Mouse (Mus musculus) heart, embryonic 11.5 days (tissue): ENCODE measurements around the gene Zdhhc19. TPM values are rescaled to one million over a fixed set of nuclear protein-coding genes. Genes with fewer than 3 reads are reported as not detected.

Experiments used
- ATAC-seq: fragments of 200-750 bp; cut with Nextera tagmentation; replicated peaks from 2 replicates; pipeline ENCODE4 v1.8.0; 2017; ENCODE audit warnings: moderate library complexity; ENCODE audit not compliant: insufficient number of reproducible peaks, low FRiP score, low TSS enrichment
- H3K27ac ChIP-seq: fragments of 300-500 bp; sonication (generic); 2 replicates; pipeline ENCODE4 v1.5.1; 2014; ENCODE audit warnings: mild to moderate bottlenecking, low read depth, low read length
- H3K27me3 ChIP-seq: fragments of 300-500 bp; sonication (generic); 2 replicates; pipeline ENCODE4 v1.6.1; 2014; ENCODE audit warnings: mild to moderate bottlenecking, low read length, mixed read lengths; ENCODE audit not compliant: control insufficient read depth, insufficient read depth
- H3K36me3 ChIP-seq: fragments of 300-500 bp; sonication (generic); 2 replicates; pipeline ENCODE4 v1.6.1; 2014; ENCODE audit warnings: mild to moderate bottlenecking, low read length, moderate library complexity, mixed read lengths; ENCODE audit not compliant: control insufficient read depth, insufficient read depth
- H3K4me1 ChIP-seq: fragments of 300-500 bp; sonication (generic); 2 replicates; pipeline ENCODE4 v1.6.1; 2014; ENCODE audit warnings: low read length; ENCODE audit not compliant: control insufficient read depth, insufficient read depth
- H3K4me2 ChIP-seq: fragments of 300-500 bp; sonication (generic); 2 replicates; pipeline ENCODE4 v1.6.1; 2014; ENCODE audit warnings: mild to moderate bottlenecking, moderate library complexity
- H3K4me3 ChIP-seq: fragments of 300-500 bp; sonication (generic); 2 replicates; pipeline ENCODE4 v1.5.1; 2014; ENCODE audit warnings: low read depth, low read length
- H3K9ac ChIP-seq: fragments of 300-500 bp; sonication (generic); 2 replicates; pipeline ENCODE4 v1.6.1; 2014; ENCODE audit warnings: mild to moderate bottlenecking, low read depth, low read length, moderate library complexity
- H3K9me3 ChIP-seq: fragments of 300-500 bp; sonication (generic); replicated peaks from 2 replicates; pipeline ENCODE4 v1.6.1; 2016; ENCODE audit warnings: low read length; ENCODE audit not compliant: control insufficient read depth
- WGBS: fragments of 180-500 bp; shearing (Covaris S2); extraction: QIAGEN DNeasy Blood & Tissue Kit; methylation state at CpG from one replicate; pipeline ENCODE4 v1.1.7; 2014; ENCODE audit not compliant: insufficient replicate concordance; 5-methylcytosine and 5-hydroxymethylcytosine counted together
- polyA plus RNA-seq: library from polyadenylated mRNA; unstranded; fragments of >200 nt; fragmentation: Nextera tagmentation; extraction: Ambion mirVana; gene quantifications from 2 replicates; pipeline ENCODE4 v1.2.1, GENCODE M21; 2014

The Zdhhc19 gene
- polyA plus RNA-seq, 1 experiment from 2014 or later = 0.27 TPM

DNA sequence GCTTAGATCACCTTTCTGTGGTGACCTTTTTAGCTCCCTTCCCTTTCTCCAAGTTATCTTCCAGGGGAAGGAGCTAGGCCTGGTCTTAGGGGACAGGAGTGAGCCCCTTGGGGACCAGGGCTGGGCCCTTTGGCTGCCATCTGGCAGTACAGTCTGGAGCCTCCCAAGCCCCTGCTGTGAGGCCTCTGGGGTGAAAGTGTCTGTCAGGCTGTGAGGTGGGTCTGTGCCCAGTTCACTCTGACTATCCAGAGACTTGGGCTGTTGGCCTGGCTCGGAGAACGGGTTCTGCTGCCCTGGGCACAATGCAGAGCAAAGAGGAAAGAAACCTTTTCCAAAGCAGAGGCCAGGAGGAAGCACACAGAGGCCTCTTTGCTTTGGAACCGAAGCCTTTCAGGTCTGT lies 16.9 kb downstream of the Zdhhc19 start:
- no peaks in the 10 kb centered on the region for H3K9me3 ChIP-seq
- no peak overlapping the region; the same call in 1 of the 2 replicates for H3K27ac ChIP-seq
- WGBS = 80% methylated on average over 3 of the region's 3 CpGs
- no peak for ATAC-seq
- H3K27me3 ChIP-seq = no peaks in the 10 kb centered on the region
- no peak overlapping the region for H3K4me2 ChIP-seq
- H3K36me3 ChIP-seq = no peaks in the 10 kb centered on the region
- no peak overlapping the region for H3K9ac ChIP-seq
- H3K4me3 ChIP-seq = no peak overlapping the region
- H3K4me1 ChIP-seq = peaks cover 30% of the 10 kb centered on the region

DNA sequence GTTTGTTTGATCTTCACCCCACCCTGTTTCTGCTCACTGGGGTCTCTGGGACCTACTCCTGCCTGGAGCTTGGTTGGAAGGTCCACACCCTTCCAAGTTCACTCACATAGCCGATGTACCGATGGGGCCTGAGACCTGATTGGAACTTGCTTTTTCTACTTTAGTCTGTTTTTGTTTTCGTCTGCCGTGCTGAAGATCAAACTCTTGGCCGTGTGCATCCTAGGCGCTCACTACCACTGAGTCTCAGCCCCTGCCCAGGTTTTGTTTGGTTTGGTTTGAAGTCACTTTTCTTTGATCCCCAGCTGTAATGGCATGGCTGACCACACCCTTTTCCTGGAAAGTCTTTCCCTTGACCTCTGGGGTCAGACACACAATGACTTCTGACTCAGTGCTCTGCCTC lies 17.3 kb downstream of the Zdhhc19 start:
- Histone ChIP-seq H3K4me2 (no peak overlapping the region), H3K4me1 (peaks cover 28% of the 10 kb centered on the region), H3K36me3 (no peaks in the 10 kb centered on the region), H3K27me3 (no peaks in the 10 kb centered on the region), H3K9me3 (no peaks in the 10 kb centered on the region), H3K4me3 (no peak overlapping the region), H3K27ac (no peak overlapping the region), H3K9ac (no peak overlapping the region)
- WGBS = 94% methylated on average over 6 of the region's 6 CpGs
- no peak for ATAC-seq

DNA sequence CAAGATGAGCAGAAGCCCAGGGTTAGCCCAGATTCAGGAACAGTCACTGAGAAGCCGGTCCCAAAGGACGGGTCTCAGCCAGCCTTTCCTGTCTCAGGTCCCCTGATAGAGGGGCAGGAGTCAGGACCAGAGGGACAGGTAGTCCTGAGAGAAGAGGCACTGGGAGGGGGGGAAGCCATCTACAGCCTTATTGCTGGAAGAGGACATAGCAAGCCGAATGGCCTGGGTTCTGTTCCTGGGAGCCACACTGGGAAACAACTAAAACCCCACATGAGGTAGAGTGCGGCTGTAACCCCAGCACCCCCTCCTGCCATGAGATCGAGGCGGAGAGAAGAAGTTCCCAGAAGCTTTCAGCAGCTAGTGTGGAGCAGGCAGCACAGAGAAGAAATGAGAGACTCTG lies 17.9 kb downstream of the Zdhhc19 start:
- H3K27me3 ChIP-seq = no peaks in the 10 kb centered on the region
- no peak overlapping the region for H3K4me2 ChIP-seq
- H3K9ac ChIP-seq = no peak overlapping the region
- peaks cover 23% of the 10 kb centered on the region for H3K4me1 ChIP-seq
- no peak for ATAC-seq
- no peak overlapping the region for H3K27ac ChIP-seq
- H3K4me3 ChIP-seq = no peak overlapping the region
- no peaks in the 10 kb centered on the region for H3K36me3 ChIP-seq
- no peaks in the 10 kb centered on the region for H3K9me3 ChIP-seq
- 91% methylated on average over 6 of the region's 6 CpGs for WGBS

DNA sequence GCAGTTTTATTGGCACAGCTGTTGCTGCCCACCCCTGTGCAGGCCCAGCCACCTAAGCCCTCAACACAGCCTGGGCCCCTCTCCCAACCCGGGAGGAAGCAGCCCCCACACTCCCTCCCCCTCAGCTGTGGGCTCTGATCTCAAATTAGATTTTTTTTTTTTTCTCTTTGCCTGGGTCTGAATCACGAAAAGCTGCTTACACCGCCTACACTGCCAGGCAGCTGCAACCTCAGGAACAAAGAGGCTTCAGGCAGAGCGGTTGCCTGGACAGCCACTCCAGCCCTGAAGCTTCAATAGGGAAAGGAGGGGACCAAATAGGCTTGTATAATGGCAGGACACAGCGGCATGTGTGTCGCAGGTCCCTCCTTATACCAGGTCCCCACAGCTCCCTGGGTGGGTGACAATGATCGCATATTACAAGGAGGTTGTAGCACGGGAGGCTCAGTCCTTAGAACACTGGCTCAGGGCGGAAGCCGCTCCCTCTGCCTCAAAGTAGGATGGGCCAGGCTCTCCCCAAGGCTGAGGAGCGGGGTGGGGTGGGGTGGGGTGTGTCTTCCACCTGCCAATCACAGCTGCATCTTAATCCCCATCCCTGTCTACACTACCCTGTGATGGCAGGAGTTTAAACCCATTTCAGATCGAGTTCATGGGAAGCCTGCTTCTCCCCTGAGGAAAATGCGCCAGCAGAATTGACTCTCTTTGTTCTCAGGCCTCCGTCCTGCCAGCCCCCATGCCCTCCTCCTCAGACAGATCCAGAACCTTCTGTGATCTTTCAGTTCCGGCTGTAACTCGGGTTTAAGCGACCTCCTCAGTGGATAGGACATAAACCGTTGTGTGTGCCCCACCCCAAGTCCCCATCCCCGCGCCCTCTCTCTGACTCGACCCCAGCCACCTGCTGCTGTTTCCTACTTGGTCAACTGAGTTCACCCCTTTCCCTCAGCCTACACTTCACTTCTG lies 20.2 kb downstream of the Zdhhc19 start:
- H3K4me2 ChIP-seq = peak overlapping the region; percentile 15; the same call in 1 of the 2 replicates
- H3K27ac ChIP-seq = peak overlapping the region; percentile 10; the same call in 1 of the 2 replicates
- WGBS = 28% methylated on average over 21 of the region's 21 CpGs
- no peaks in the 10 kb centered on the region for H3K27me3 ChIP-seq
- peaks cover 5% of the 10 kb centered on the region for H3K4me1 ChIP-seq
- no peaks in the 10 kb centered on the region for H3K9me3 ChIP-seq
- H3K36me3 ChIP-seq = no peaks in the 10 kb centered on the region
- H3K9ac ChIP-seq = peak overlapping the region; percentile 25
- ATAC-seq = peak; percentile 88
- H3K4me3 ChIP-seq = no peak overlapping the region

DNA sequence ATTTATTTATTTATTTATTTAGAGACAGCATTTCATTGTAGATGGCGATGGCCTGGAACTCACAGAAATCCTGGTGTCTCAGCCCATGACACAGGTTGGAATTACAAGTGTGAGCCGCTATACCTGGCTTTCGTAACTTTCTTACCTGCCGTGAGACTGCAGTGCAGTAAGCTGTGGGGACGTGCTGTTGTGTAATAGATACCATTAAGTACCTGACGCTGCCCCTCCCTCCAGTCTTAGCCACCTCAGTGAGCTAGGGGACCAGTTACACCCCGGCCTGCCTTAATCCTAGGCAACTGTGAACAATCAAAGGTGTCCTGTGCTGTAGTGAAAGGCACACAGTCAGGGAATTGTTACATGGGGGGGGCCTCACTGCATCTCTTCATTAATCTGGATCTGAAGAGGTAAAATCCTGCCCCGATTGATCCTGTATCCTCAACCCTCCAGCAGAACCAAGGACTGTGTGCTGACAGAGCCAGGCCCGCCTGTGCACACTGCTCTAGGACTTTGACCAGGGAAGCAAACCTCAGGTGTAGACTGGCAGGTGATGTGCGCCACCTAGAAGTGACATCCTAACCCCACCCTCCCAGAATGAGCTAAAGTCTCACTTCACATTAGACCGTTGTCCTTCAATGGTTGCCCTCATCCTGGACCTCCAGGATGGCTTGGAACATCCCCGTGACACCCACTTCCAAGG lies 21.9 kb downstream of the Zdhhc19 start:
- no peak for ATAC-seq
- Histone ChIP-seq H3K36me3 (no peaks in the 10 kb centered on the region), H3K4me3 (no peak overlapping the region), H3K4me2 (no peak overlapping the region), H3K27me3 (no peaks in the 10 kb centered on the region), H3K4me1 (peaks cover 13% of the 10 kb centered on the region), H3K27ac (no peak overlapping the region), H3K9ac (no peak overlapping the region), H3K9me3 (no peaks in the 10 kb centered on the region)
- WGBS = 77% methylated on average over 12 of the region's 12 CpGs

DNA sequence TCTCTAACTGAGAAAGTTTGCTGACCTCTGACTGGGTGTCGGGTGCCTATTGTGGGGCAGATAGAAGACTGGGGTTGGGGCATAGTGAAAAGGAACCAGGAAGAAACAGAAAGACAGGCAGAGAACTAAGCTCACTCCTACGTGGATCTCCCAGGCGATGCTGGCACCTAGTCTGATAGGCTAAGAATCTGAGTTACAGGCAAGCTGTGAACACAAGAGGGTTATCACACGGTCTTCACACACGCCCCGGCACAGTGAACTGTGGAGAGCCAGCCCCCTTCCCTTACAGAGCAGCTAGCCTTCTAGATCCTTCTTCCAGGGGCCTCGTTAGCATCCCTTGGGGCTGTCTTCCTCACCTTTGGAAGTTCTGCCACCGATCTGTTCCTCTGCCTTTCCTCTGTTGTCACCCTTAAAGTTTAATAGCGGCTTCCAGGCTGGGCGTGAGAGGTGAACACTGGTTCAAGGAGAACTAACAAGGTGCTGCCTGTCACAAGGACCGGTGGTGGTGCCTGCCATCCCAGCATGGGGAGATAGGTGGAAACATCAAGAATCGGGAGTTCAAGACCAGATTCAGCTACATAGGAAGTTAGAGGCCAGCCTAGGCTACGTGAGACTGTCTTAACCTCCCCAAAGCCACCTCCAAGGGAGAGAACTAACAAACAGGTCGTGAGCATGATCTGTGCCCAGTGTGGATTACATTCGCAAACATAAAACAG lies 23.7 kb downstream of the Zdhhc19 start:
- Histone ChIP-seq H3K36me3 (no peaks in the 10 kb centered on the region), H3K4me2 (no peak overlapping the region), H3K9ac (no peak overlapping the region), H3K4me1 (peaks cover 17% of the 10 kb centered on the region), H3K4me3 (no peak overlapping the region), H3K9me3 (no peaks in the 10 kb centered on the region), H3K27ac (no peak overlapping the region), H3K27me3 (no peaks in the 10 kb centered on the region)
- ATAC-seq = no peak
- WGBS = 71% methylated on average over 15 of the region's 15 CpGs

DNA sequence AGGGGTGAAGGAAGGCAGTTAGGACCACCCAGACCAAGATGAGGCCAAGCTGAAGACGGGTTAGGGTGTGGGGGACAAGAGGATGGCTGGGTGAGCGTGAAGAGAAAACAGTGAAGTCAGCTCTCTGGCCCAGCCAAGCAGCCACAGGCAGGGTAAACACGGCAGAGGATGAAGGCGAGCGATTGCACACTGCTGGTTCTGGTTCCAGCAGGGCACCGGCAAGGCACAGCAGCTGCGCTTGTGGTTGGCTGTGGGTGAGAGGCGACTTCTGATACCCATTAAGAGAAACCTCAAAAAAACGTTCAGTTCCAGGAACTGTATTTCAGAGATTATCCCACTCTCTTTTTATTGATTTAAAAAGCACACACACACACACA lies 24.3 kb downstream of the Zdhhc19 start:
- no peaks in the 10 kb centered on the region for H3K36me3 ChIP-seq
- no peak overlapping the region for H3K9ac ChIP-seq
- 67% methylated on average over 9 of the region's 9 CpGs for WGBS
- H3K9me3 ChIP-seq = no peaks in the 10 kb centered on the region
- H3K4me2 ChIP-seq = no peak overlapping the region
- H3K27ac ChIP-seq = no peak overlapping the region
- no peak overlapping the region for H3K4me3 ChIP-seq
- no peak for ATAC-seq
- peaks cover 17% of the 10 kb centered on the region for H3K4me1 ChIP-seq
- no peaks in the 10 kb centered on the region for H3K27me3 ChIP-seq

DNA sequence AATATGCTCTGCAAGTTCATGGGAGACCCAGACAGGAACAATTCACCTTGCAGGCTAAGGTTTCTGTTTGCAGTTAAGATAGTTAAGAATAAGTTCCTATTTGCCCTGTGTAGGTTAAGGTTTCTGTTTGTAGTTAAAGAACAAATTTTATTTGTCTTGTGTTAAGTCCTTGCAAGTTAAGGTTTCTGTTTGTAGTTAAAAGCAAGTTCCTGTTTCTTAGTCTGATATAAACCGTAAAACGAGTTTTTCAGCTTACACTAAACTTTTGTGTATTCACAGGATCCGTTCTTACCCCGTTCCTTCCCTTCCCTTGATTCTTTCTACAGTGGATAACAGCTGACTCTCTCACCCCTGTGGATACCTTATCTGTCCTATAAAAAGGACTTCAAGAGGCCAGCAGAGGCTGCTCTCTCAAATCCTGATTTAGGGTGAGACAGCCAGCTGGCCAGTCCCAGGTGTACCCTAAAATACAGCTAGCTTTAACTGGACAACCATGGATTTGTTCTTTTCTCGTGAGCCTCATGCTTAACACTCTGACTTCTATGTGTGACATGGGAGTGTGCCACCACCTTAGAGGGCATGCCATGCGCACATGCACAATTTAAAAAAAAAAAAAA lies 26.6 kb downstream of the Zdhhc19 start:
- peaks cover 14% of the 10 kb centered on the region for H3K4me1 ChIP-seq
- no peak for ATAC-seq
- no peaks in the 10 kb centered on the region for H3K9me3 ChIP-seq
- no peak overlapping the region for H3K9ac ChIP-seq
- WGBS = 54% methylated on average over 6 of the region's 6 CpGs
- H3K27me3 ChIP-seq = no peaks in the 10 kb centered on the region
- H3K27ac ChIP-seq = peak overlapping the region; percentile 57; the same call in 1 of the 2 replicates
- no peak overlapping the region for H3K4me3 ChIP-seq
- H3K4me2 ChIP-seq = peak overlapping the region; percentile 29; the same call in 1 of the 2 replicates
- H3K36me3 ChIP-seq = no peaks in the 10 kb centered on the region
